Mouse (Mus musculus): ENCODE measurements around the gene Wdr93.

DNA sequence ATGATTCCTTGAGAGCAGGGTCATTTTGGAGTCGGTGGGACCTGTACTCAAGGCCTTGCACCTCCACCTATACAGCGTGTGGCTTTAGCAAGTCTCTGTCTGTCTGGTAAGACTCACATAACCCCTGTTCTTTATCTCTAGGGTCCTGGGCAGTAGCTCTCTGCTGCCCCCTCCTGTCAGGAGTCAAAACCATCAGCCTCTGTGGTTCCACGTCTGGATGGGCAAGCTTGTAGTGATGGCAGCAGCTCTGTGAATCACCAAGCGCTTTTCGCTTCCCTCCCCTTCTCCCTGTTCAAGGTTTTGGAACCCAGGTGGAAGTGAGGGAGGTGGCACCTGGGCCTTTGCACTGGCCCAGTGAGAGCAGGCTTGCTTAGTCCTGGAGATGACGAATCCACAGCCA, 14.7 kb upstream of the Wdr93 start:
- TF ChIP-seq CTCF (IDR thresholded peaks at IDR 0.05) (peak; percentile 90), POLR2A (IDR thresholded peaks at IDR 0.05; ENCODE audit: insufficient read depth, low read depth, low read length) (no peak), EP300 (IDR thresholded peaks at IDR 0.05; ENCODE audit: insufficient read depth, low read depth, low read length) (peak; percentile 41; the same call in 1 of the 2 replicates)
